Mouse (Mus musculus) embryonic facial prominence, embryonic 14.5 days (tissue): Measurements from ENCODE around the gene LTO1. TPM values are rescaled to one million over a fixed set of nuclear protein-coding genes. Genes with fewer than 3 reads are reported as not detected.
A peak's percentile ranks its signal among the peaks of the same experiment; 100 is the strongest.

Source experiments
- ATAC-seq: fragments of 200-750 bp; cut with Nextera tagmentation; 2 replicates; pipeline ENCODE4 v1.8.0; 2017; ENCODE audit warnings: low read depth, moderate number of reproducible peaks, moderate TSS enrichment
- DNase-seq: peaks from one replicate; pipeline ENCODE4 v3.0.0-alpha.2; 2015; ENCODE audit warnings: low spot score
- H3K27ac ChIP-seq: fragments of 300-500 bp; sonication (generic); replicated peaks from 2 replicates; pipeline ENCODE4 v1.5.1; 2014; ENCODE audit warnings: low read depth, mild to moderate bottlenecking, low read length, moderate library complexity
- H3K27me3 ChIP-seq: fragments of 300-500 bp; sonication (generic); replicated peaks from 2 replicates; pipeline ENCODE4 v1.6.1; 2014; ENCODE audit warnings: low read length; ENCODE audit not compliant: control insufficient read depth, insufficient read depth
- H3K36me3 ChIP-seq: fragments of 300-500 bp; sonication (generic); 2 replicates; pipeline ENCODE4 v1.6.1; 2014; ENCODE audit warnings: low read length, mixed read lengths; ENCODE audit not compliant: control insufficient read depth, insufficient read depth
- H3K4me1 ChIP-seq: fragments of 300-500 bp; sonication (generic); 2 replicates; pipeline ENCODE4 v1.6.1; 2014; ENCODE audit warnings: antibody characterized with exemption, low read length; ENCODE audit not compliant: control insufficient read depth, insufficient read depth
- H3K4me2 ChIP-seq: fragments of 300-500 bp; sonication (generic); 2 replicates; pipeline ENCODE4 v1.6.1; 2014; ENCODE audit warnings: low read depth, mild to moderate bottlenecking, low read length, moderate library complexity, mixed read lengths
- H3K4me3 ChIP-seq: fragments of 300-500 bp; sonication (generic); 2 replicates; pipeline ENCODE4 v1.5.1; 2014; ENCODE audit warnings: low read depth, mild to moderate bottlenecking, low read length
- H3K9ac ChIP-seq: fragments of 300-500 bp; sonication (generic); 2 replicates; pipeline ENCODE4 v1.6.1; 2014; ENCODE audit warnings: low read depth, mild to moderate bottlenecking, low read length, moderate library complexity, mixed read lengths
- H3K9me3 ChIP-seq: fragments of 300-500 bp; sonication (generic); 2 replicates; pipeline ENCODE4 v1.6.1; 2016; ENCODE audit warnings: low read length; ENCODE audit not compliant: control insufficient read depth
- WGBS: fragments of 180-500 bp; shearing (Covaris S2); extraction: QIAGEN DNeasy Blood & Tissue Kit; methylation state at CpG from one replicate; pipeline ENCODE4 v1.1.7; 2014; 5-methylcytosine and 5-hydroxymethylcytosine counted together
- polyA plus RNA-seq: library from polyadenylated mRNA; unstranded; fragments of >200 nt; fragmentation: Nextera tagmentation; extraction: Ambion mirVana; gene quantifications from 2 replicates; pipeline ENCODE4 v1.2.1, GENCODE M21; 2014

LTO1 gene
- polyA plus RNA-seq = 19.3 and 21.0 TPM in 2 replicates

- ATAC-seq (peak; percentile 96), DNase-seq (peak; percentile 97)
- Histone ChIP-seq H3K27ac (peak within 1 kb of the TSS; percentile 77), H3K4me2 (peak within 1 kb of the TSS; percentile 77), H3K27me3 (no peaks in the 10 kb centered on the region), H3K4me3 (peak within 1 kb of the TSS; percentile 82), H3K4me1 (0 out of 2 replicates have a peak, but pooled peaks cover 4% of the 10 kb centered on the region), H3K9me3 (no peaks in the 10 kb centered on the region), H3K9ac (peak within 1 kb of the TSS; percentile 80), H3K36me3 (peaks cover 28% of the 10 kb centered on the region)
- under 1% methylated on average over 45 of the region's 55 CpGs for WGBS
These were observed at the start of gene LTO1 for GRCm38 (mm10) chr7:144914948-144915750. Gene LTO1, plus strand, starts transcription at chr7:144915100.

- H3K36me3 ChIP-seq = no peaks in the 10 kb centered on the region
- H3K4me1 ChIP-seq = no peaks in the 10 kb centered on the region
- no peak for ATAC-seq
- H3K9me3 ChIP-seq = no peaks in the 10 kb centered on the region
- no peak overlapping the region for H3K4me3 ChIP-seq
- no peak overlapping the region for H3K9ac ChIP-seq
- H3K4me2 ChIP-seq = no peak overlapping the region
- 68% methylated on average over 4 of the region's 4 CpGs for WGBS
- peaks cover 48% of the 10 kb centered on the region for H3K27me3 ChIP-seq
- DNase-seq = no peak
- H3K27ac ChIP-seq = no peak overlapping the region
These were observed 47.7 kb upstream of the LTO1 start for GRCm38 (mm10) chr7:144867161-144867560.

- DNase-seq (no peak), ATAC-seq (no peak)
- Histone ChIP-seq H3K9me3 (no peaks in the 10 kb centered on the region), H3K4me2 (no peak overlapping the region), H3K27ac (no peak overlapping the region), H3K9ac (no peak overlapping the region), H3K4me3 (no peak overlapping the region), H3K4me1 (no peaks in the 10 kb centered on the region), H3K27me3 (peaks cover 44% of the 10 kb centered on the region), H3K36me3 (no peaks in the 10 kb centered on the region)
- 74% methylated on average over 8 of the region's 8 CpGs for WGBS
These were observed 47.3 kb upstream of the LTO1 start for GRCm38 (mm10) chr7:144867602-144868001.

- Histone ChIP-seq H3K4me1 (no peaks in the 10 kb centered on the region), H3K27me3 (no peaks in the 10 kb centered on the region), H3K4me2 (no peak overlapping the region), H3K9me3 (no peaks in the 10 kb centered on the region), H3K9ac (no peak overlapping the region), H3K27ac (no peak overlapping the region), H3K36me3 (no peaks in the 10 kb centered on the region), H3K4me3 (no peak overlapping the region)
- 58% methylated on average over 4 of the region's 4 CpGs for WGBS
- DNase-seq (no peak), ATAC-seq (no peak)
These were observed 42.5 kb upstream of the LTO1 start for GRCm38 (mm10) chr7:144872420-144872819.

GRCm38 (mm10) chr7:144873160-144873559 lies 41.7 kb upstream of the LTO1 start:
- ATAC-seq = no peak
- Histone ChIP-seq H3K36me3 (no peaks in the 10 kb centered on the region), H3K4me2 (no peak overlapping the region), H3K4me1 (no peaks in the 10 kb centered on the region), H3K27ac (no peak overlapping the region), H3K27me3 (no peaks in the 10 kb centered on the region), H3K9me3 (no peaks in the 10 kb centered on the region), H3K9ac (no peak overlapping the region), H3K4me3 (no peak overlapping the region)
- no peak for DNase-seq
- WGBS = 76% methylated on average over 4 of the region's 4 CpGs

GRCm38 (mm10) chr7:144874226-144874625 lies 40.7 kb upstream of the LTO1 start:
- Histone ChIP-seq H3K27me3 (no peaks in the 10 kb centered on the region), H3K9ac (no peak overlapping the region; the same call in 1 of the 2 replicates), H3K4me3 (no peak overlapping the region), H3K36me3 (no peaks in the 10 kb centered on the region), H3K4me1 (no peaks in the 10 kb centered on the region), H3K9me3 (no peaks in the 10 kb centered on the region), H3K4me2 (no peak overlapping the region), H3K27ac (no peak overlapping the region)
- ATAC-seq (no peak), DNase-seq (no peak)
- WGBS = 71% methylated on average over 4 of the region's 4 CpGs

GRCm38 (mm10) chr7:144878401-144878800 lies 36.5 kb upstream of the LTO1 start:
- no peaks in the 10 kb centered on the region for H3K4me1 ChIP-seq
- no peaks in the 10 kb centered on the region for H3K9me3 ChIP-seq
- no peaks in the 10 kb centered on the region for H3K36me3 ChIP-seq
- H3K27ac ChIP-seq = no peak overlapping the region
- H3K4me3 ChIP-seq = no peak overlapping the region
- ATAC-seq = no peak
- H3K9ac ChIP-seq = no peak overlapping the region
- WGBS = 88% methylated on average over 1 of the region's 1 CpGs
- DNase-seq = no peak
- no peaks in the 10 kb centered on the region for H3K27me3 ChIP-seq
- no peak overlapping the region for H3K4me2 ChIP-seq

GRCm38 (mm10) chr7:144883106-144883505 lies 31.8 kb upstream of the LTO1 start:
- DNase-seq (peak; percentile 87), ATAC-seq (peak; percentile 82)
- Histone ChIP-seq H3K27ac (no peak overlapping the region), H3K4me1 (no peaks in the 10 kb centered on the region), H3K36me3 (no peaks in the 10 kb centered on the region), H3K9me3 (0 out of 2 replicates have a peak, but pooled peaks cover 3% of the 10 kb centered on the region), H3K4me3 (no peak overlapping the region), H3K9ac (no peak overlapping the region), H3K27me3 (no peaks in the 10 kb centered on the region), H3K4me2 (no peak overlapping the region)
- 0% methylated on average over 1 of the region's 2 CpGs for WGBS

GRCm38 (mm10) chr7:144887672-144888071 lies 27.2 kb upstream of the LTO1 start:
- no peak for ATAC-seq
- Histone ChIP-seq H3K27me3 (peaks cover 15% of the 10 kb centered on the region; the same call in 1 of the 2 replicates), H3K9ac (no peak overlapping the region), H3K4me2 (no peak overlapping the region), H3K4me3 (no peak overlapping the region), H3K9me3 (0 out of 2 replicates have a peak, but pooled peaks cover 3% of the 10 kb centered on the region), H3K27ac (no peak overlapping the region), H3K4me1 (no peaks in the 10 kb centered on the region), H3K36me3 (no peaks in the 10 kb centered on the region)
- DNase-seq = no peak
- WGBS = 84% methylated on average over 2 of the region's 2 CpGs
